Mouse (Mus musculus): ENCODE measurements around the gene Psme2b.
"Not testable (repeated sequence)": the region's sequence is repeated elsewhere in the genome, so short reads cannot be mapped to it uniquely, and the experiment has no call there.

The Psme2b gene

GRCm38 (mm10) chr11:48901567-48901930 is 44.4 kb downstream of the Psme2b start:
- not testable (repeated sequence) for DNase-seq (ENCODE audit: low spot score in 2 of 2)

- not testable (repeated sequence) for DNase-seq (ENCODE audit: low spot score in 2 of 2)
Measured at GRCm38 (mm10) chr11:48900654-48901566, 45.1 kb downstream of the Psme2b start.

DNA sequence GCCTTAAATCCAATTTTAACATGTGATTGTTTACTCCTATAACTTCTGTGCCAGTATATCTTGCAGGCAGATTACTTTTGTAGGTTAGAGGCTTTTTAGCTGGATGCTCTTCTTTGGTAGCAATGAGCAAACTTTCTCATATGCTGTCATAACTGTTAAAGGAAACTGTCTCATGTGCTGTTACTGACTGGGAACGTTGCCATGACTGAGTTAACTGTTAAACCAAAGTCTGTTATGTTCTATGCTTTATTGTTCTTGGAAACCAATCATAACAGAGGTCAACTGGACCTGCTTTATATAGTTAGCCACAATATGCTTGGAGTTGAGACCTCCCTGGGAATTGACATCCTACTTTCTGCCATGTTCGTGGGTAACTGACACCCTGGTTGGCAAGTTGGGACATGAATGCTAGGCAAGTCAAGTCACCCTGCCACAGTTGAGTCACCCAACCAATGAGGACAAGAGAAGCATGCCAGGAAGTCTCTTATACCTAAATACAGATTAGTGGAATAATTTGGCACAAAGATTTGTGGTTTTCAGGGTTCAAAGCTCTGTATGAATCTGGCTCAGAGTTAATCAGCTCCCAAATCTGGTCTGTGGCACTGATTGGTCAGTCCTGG is 47.1 kb downstream of the Psme2b start:
- no peak for DNase-seq (ENCODE audit: low spot score in 2 of 2)

Measured in right cerebral cortex, adult 2 months (tissue).